Mouse (Mus musculus): ENCODE data around the gene Sh3gl3.

- TF ChIP-seq CTCF (IDR thresholded peaks at IDR 0.05; ENCODE audit: low read depth) (no peak), EP300 (IDR thresholded peaks at IDR 0.05; ENCODE audit: low read depth) (no peak)
Observed at GRCm38 (mm10) chr7:82236899-82237162, 63.2 kb downstream of the Sh3gl3 start.
